Comparison of ENCODE assay signal across 1 mouse cellular context in the genomic region with DNA sequence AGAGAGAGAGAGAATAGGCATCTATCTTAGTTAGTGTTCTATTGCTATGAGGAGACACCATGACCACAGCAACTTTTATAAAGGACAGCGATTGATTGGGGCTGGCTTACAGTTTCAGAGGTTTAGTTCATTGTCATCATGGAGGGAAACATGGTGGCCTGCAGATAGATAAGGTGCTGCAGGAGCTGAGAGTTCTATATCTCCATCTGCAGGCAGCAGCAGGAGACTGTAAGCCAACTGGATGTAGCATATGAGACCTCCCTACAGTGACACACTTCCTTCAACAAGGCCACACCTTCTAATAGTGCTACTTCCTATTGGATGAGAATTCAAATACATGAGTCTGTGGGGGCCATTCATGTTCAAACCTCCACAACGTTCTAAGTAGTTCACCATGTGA.
TF ChIP-seq lines count a peak whose summit lies in the region.

No protein-coding gene starts in this region.

TF ChIP-seq in MEL, 35 proteins besides CTCF, POLR2A, EP300 and RAD21:
- 0 out of 2 replicates have a peak, but pooled peaks have one; percentile 39 for TF ChIP-seq ELF1 (IDR thresholded peaks at IDR 0.05; ENCODE audit: low read depth, low read length)
- TF ChIP-seq ZNF384 (IDR thresholded peaks at IDR 0.05; ENCODE audit: low read depth, low read length), result peak; percentile 58; the same call in 1 of the 2 replicates
- no peak for TF ChIP-seq BHLHE40 (IDR thresholded peaks at IDR 0.05; ENCODE audit: borderline replicate concordance, low read depth, low read length)
- no peak for TF ChIP-seq MAFK (IDR thresholded peaks at IDR 0.05; ENCODE audit: borderline replicate concordance, low read depth, low read length)
- no peak for TF ChIP-seq MAZ (IDR thresholded peaks at IDR 0.05; ENCODE audit: low read depth, low read length)
- TF ChIP-seq MYB (IDR thresholded peaks at IDR 0.05; ENCODE audit: low read depth, low read length), result no peak
- TF ChIP-seq TBP (IDR thresholded peaks at IDR 0.05; ENCODE audit: low read depth, low read length), result peak; percentile 70; the same call in 1 of the 2 replicates
- TF ChIP-seq JUND (IDR thresholded peaks at IDR 0.05; ENCODE audit: low read depth, low read length), result no peak
- TF ChIP-seq TCF12 (IDR thresholded peaks at IDR 0.05; ENCODE audit: low read depth, low read length), result 0 out of 2 replicates have a peak, but pooled peaks have one; percentile 55
- TF ChIP-seq TAL1 (IDR thresholded peaks at IDR 0.05; ENCODE audit: low read length), result peak; percentile 73
- peak; percentile 29; the same call in 1 of the 2 replicates for TF ChIP-seq ETS1 (IDR thresholded peaks at IDR 0.05; ENCODE audit: low read depth, low read length)
- TF ChIP-seq MYC (IDR thresholded peaks at IDR 0.05; ENCODE audit: low read depth, low read length), result 0 out of 2 replicates have a peak, but pooled peaks have one; percentile 53
- TF ChIP-seq SMC3 (IDR thresholded peaks at IDR 0.05; ENCODE audit: low read depth, low read length), result peak; percentile 27; the same call in 1 of the 2 replicates
- TF ChIP-seq MXI1 (IDR thresholded peaks at IDR 0.05; ENCODE audit: low read depth, low read length), result no peak
- TF ChIP-seq HCFC1 (IDR thresholded peaks at IDR 0.05; ENCODE audit: low read depth, low read length), result no peak
- TF ChIP-seq NELFE (IDR thresholded peaks at IDR 0.05; ENCODE audit: low read depth, low read length), result 0 out of 2 replicates have a peak, but pooled peaks have one; percentile 11
- TF ChIP-seq CHD1 (IDR thresholded peaks at IDR 0.05; ENCODE audit: low read depth, low read length), result no peak
- no peak for TF ChIP-seq NRF1 (IDR thresholded peaks at IDR 0.05; ENCODE audit: insufficient read depth, low read depth, low read length, poor library complexity, severe bottlenecking)
- peak; percentile 77 for TF ChIP-seq GATA1 (IDR thresholded peaks at IDR 0.05; ENCODE audit: low read depth, low read length)
- TF ChIP-seq MEF2A (IDR thresholded peaks at IDR 0.05; ENCODE audit: extremely low read depth, insufficient replicate concordance, low read depth, low read length, poor library complexity, severe bottlenecking), result no peak
- TF ChIP-seq RCOR1 (IDR thresholded peaks at IDR 0.05; ENCODE audit: low read depth, low read length), result 0 out of 2 replicates have a peak, but pooled peaks have one; percentile 26
- TF ChIP-seq MAX (IDR thresholded peaks at IDR 0.05; ENCODE audit: low read length), result peak; percentile 60; the same call in 1 of the 2 replicates
- no peak for TF ChIP-seq ZC3H11A (IDR thresholded peaks at IDR 0.05; ENCODE audit: low read depth, low read length)
- TF ChIP-seq POLR2AphosphoS2 (IDR thresholded peaks at IDR 0.05; ENCODE audit: low read length), result no peak
